Mouse (Mus musculus) layer of hippocampus, adult 2 months (tissue): Measurements from ENCODE around the gene Scarb1. TPM values are rescaled to one million over a fixed set of nuclear protein-coding genes. Genes with fewer than 3 reads are reported as not detected.

ENCODE experiments used
- DNase-seq, 2 experiments: peaks; one replicate each; pipeline ENCODE4 v3.0.0; 2022; ENCODE audit warnings: low spot score in 2 of 2
- H3K27ac ChIP-seq: fragments of 200-600 bp; 2 replicates; pipeline ENCODE4 v1.8.1; 2022
- H3K4me3 ChIP-seq: fragments of 200-600 bp; 2 replicates; pipeline ENCODE4 v1.8.1; 2022; ENCODE audit warnings: mild to moderate bottlenecking
- CTCF ChIP-seq: fragments of 200-600 bp; conservative IDR thresholded peaks from 2 replicates; pipeline ENCODE4 v1.8.1; 2022; ENCODE audit warnings: antibody characterized with exemption, mild to moderate bottlenecking, moderate library complexity
- total RNA-seq, 2 experiments: library from RNA; stranded (reverse); gene quantifications; 2 replicates each; pipeline ENCODE4 v1.2.3; 2021

Scarb1 gene
- total RNA-seq, 2 experiments from 2014 or later = 34.5 to 35.1 TPM

GRCm38 (mm10) chr5:125357543-125358269 is 16.8 kb upstream of the Scarb1 start:
- no peak for TF ChIP-seq CTCF
- no peak for DNase-seq
- Histone ChIP-seq H3K4me3 (no peak overlapping the region), H3K27ac (no peak overlapping the region)

DNA sequence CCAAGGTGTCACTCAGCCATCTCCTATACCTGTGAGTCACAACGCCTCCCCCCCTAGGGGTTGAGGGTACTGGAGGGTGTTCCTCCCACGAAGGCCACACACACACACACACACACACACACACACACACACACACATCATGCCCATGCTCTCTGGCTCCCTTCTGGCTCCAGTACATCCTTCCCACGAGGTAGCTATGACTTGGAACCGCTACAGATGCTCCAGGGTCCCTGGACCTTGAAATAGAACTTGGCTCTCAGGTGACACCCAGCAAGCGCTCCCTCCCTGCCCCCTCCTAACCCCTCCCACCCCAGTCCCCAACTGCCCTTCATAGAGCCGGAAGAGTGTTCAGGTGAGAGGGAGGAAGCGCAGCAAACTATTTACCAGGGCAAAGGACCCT is 14.8 kb upstream of the Scarb1 start:
- H3K4me3 ChIP-seq = no peak overlapping the region
- no peak for DNase-seq
- TF ChIP-seq CTCF = no peak
- H3K27ac ChIP-seq = no peak overlapping the region

- DNase-seq = no peak
- no peak for TF ChIP-seq CTCF
- Histone ChIP-seq H3K4me3 (no peak overlapping the region), H3K27ac (no peak overlapping the region)
Observed at GRCm38 (mm10) chr5:125354885-125355492, 14.1 kb upstream of the Scarb1 start.

DNA sequence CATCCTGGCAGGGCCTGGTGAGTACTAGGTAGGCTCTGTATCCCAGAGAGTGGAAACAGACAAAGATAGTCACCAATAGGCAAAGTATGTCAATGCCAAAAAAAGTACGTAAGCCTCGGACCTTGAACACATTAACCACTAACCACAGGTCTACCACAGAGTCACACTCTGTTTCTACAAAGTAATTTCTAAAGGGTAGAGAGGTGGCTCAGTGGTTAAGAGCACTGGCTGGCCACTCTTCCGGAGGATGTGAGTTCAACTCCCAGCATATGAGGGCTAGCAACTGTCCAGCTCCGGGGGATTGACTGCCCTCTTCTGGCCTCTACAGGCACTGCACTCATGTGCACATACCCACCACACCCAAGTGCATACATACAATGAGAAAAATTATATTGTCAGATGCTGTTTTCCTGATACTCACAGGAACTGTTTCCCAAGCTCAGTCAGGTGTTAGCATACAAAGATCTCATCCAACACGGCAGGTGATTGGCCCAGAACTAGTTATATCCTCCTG is 11.9 kb upstream of the Scarb1 start:
- no peak overlapping the region for H3K4me3 ChIP-seq
- TF ChIP-seq CTCF = peak; percentile 30
- H3K27ac ChIP-seq = no peak overlapping the region
- DNase-seq = no peak

- Histone ChIP-seq H3K27ac (no peak overlapping the region), H3K4me3 (no peak overlapping the region)
- no peak for TF ChIP-seq CTCF
- no peak for DNase-seq
Observed at GRCm38 (mm10) chr5:125351939-125352338, 11.0 kb upstream of the Scarb1 start.

GRCm38 (mm10) chr5:125351057-125351456 is 10.2 kb upstream of the Scarb1 start:
- Histone ChIP-seq H3K27ac (no peak overlapping the region), H3K4me3 (no peak overlapping the region)
- DNase-seq = no peak
- no peak for TF ChIP-seq CTCF

- no peak for DNase-seq
- no peak for TF ChIP-seq CTCF
- Histone ChIP-seq H3K4me3 (no peak overlapping the region), H3K27ac (no peak overlapping the region)
Observed at GRCm38 (mm10) chr5:125349391-125349790, 8.5 kb upstream of the Scarb1 start.

GRCm38 (mm10) chr5:125348487-125348886 is 7.6 kb upstream of the Scarb1 start:
- DNase-seq = peak in 1 of 2 experiments; percentile 57
- TF ChIP-seq CTCF = peak; percentile 89
- Histone ChIP-seq H3K4me3 (no peak overlapping the region), H3K27ac (no peak overlapping the region)

DNA sequence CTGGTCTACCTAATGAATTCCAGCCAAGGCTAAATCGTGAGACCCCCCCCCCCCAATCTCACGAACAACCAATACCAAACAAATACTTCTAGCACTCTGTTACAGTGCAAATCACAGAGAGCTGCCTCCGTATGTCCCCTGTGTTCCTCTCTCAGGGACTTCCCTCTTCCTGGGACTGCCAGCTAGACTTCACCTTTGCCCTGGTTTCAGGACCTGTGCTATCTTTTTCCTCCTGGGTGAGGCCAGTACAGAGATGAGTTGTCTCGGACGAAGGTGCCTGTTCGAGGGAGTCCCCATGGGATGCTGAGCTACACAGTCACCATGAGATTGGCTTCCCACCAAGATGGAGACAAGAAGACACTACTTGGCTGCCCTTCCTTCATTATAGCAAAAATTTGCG is 7.2 kb upstream of the Scarb1 start:
- TF ChIP-seq CTCF = no peak
- Histone ChIP-seq H3K27ac (no peak overlapping the region), H3K4me3 (no peak overlapping the region)
- no peak for DNase-seq

GRCm38 (mm10) chr5:125344296-125344695 is 3.4 kb upstream of the Scarb1 start:
- no peak overlapping the region for H3K4me3 ChIP-seq
- no peak overlapping the region for H3K27ac ChIP-seq
- no peak for DNase-seq
- no peak for TF ChIP-seq CTCF

DNA sequence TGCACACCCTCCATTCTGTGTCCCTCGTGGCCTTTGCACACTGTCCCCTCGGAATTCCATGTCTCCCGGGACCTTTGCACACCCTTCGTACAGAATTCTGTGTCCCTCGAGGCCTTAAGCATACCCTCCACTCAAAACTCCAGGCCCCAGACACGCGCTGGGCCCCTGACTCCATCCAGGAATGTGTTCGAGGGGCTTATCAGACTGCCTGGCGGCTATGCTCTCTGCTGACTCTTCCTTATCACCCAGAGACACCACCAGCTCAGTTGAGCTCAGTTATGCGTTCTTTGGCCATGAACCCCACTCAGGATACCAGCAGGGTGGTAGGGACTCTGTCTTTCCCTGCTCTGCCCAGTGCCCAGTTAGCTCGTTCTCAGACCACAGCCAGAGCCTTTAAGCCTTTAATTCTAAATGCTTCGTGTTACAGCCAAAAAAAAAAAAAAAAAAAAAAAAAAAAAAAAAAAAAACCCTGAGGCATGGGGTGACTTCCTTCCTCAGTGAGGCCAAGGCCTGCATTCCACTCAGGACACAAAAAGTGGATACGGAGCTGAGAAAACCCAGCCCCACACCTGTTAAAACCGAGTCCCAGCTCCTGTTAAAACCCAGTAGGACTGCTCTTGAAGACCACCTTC is 681 bp upstream of the Scarb1 start:
- TF ChIP-seq CTCF = no peak
- H3K27ac ChIP-seq = peak overlapping the region; percentile 85

DNA sequence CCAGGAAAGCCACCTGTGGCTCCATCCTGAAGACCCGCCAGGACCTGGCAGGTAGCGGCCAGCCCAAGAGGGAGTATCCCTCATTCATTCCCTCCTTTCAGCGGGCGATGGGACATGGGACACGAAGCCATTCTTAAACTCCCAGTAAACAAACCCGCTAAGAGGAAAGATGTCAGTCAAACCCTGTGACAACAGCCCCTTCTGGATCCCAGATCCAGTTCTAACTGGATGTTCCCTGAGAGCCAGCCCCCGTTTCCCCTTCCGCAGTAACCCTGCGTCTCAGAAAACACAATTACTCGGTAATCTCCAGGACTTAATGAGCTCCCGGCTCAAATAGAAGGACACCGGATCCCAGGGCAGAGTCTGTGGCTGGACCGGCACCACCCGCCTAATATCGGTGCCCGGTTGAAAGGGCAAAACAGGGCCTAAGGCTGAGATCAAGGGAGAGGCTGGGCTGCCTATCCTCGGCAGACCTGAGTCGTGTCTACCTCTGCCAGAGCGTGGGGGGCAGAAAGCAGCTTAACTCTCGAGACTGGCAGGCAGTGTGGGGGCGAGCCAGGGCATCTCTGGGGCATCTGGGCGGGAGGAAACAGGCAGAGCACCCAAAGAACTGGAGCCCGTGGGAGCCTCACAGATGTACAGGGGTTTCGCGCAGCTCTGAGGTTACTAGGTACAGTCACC is 903 bp downstream of the Scarb1 start:
- peak in 1 of 2 experiments; percentile 40 for DNase-seq
- peak overlapping the region; percentile 85 for H3K27ac ChIP-seq

More for the DNA sequence above, 681 bp upstream of the Scarb1 start:
- no peak for DNase-seq
- H3K4me3 ChIP-seq = peak overlapping the region; percentile 94

More for the DNA sequence above, 903 bp downstream of the Scarb1 start:
- no peak for TF ChIP-seq CTCF
- H3K4me3 ChIP-seq = peak overlapping the region; percentile 94
